Mouse (Mus musculus) heart, adult 2 months (tissue): ENCODE data around the gene Olfr91. TPM values are rescaled to one million over a fixed set of nuclear protein-coding genes. Genes with fewer than 3 reads are reported as not detected.

Source experiments
- DNase-seq, 2 experiments: peaks; one replicate each; pipeline ENCODE4 v3.0.0; 2021
- H3K27ac ChIP-seq: fragments of 200-600 bp; 2 replicates; pipeline ENCODE4 v1.8.1; 2022
- H3K27me3 ChIP-seq: fragments of 200-500 bp; 2 replicates; pipeline ENCODE4 v1.6.1; 2012; ENCODE audit warnings: mild to moderate bottlenecking, low read length, inconsistent platforms, mixed read lengths; ENCODE audit not compliant: control insufficient read depth, insufficient read depth
- H3K36me3 ChIP-seq: fragments of 200-500 bp; 2 replicates; pipeline ENCODE4 v1.6.1; 2012; ENCODE audit warnings: low read length, inconsistent platforms; ENCODE audit not compliant: control insufficient read depth, insufficient read depth
- H3K4me1 ChIP-seq: fragments of 200-500 bp; 2 replicates; pipeline ENCODE4 v1.6.1; 2011; ENCODE audit warnings: low read length; ENCODE audit not compliant: control insufficient read depth, insufficient read depth
- H3K4me3 ChIP-seq: fragments of 200-600 bp; 2 replicates; pipeline ENCODE4 v1.8.1; 2022
- H3K79me2 ChIP-seq: fragments of 200-500 bp; replicated peaks from 2 replicates; pipeline ENCODE4 v1.6.1; 2012; ENCODE audit warnings: mild to moderate bottlenecking, inconsistent platforms, low read length, moderate library complexity, mixed read lengths; ENCODE audit not compliant: control insufficient read depth, insufficient read depth
- H3K9ac ChIP-seq: fragments of 200-500 bp; 2 replicates; pipeline ENCODE4 v1.6.1; 2012; ENCODE audit warnings: low read depth, mild to moderate bottlenecking, control low read depth, inconsistent platforms, low read length, mixed read lengths
- CTCF ChIP-seq: fragments of 200-600 bp; IDR thresholded peaks from 2 replicates; pipeline ENCODE4 v1.8.1; 2022; ENCODE audit warnings: antibody characterized with exemption, mild to moderate bottlenecking, moderate library complexity
- EP300 ChIP-seq: fragments of 200-500 bp; IDR thresholded peaks from 2 replicates; pipeline ENCODE4 v1.6.1; 2011; ENCODE audit warnings: low read depth, low read length, control low read depth; ENCODE audit not compliant: insufficient read depth
- POLR2A ChIP-seq: fragments of 200-500 bp; IDR thresholded peaks from 2 replicates; pipeline ENCODE4 v1.6.1; 2011; ENCODE audit warnings: mild to moderate bottlenecking, low read depth, low read length, control low read depth; ENCODE audit not compliant: insufficient read depth
- WGBS: fragments of 180-500 bp; shearing (Covaris S2); methylation state at CpG from one replicate; pipeline ENCODE4 v1.1.7; 2018; 5-methylcytosine and 5-hydroxymethylcytosine counted together
- intact Hi-C: fragments of 180-260 bp; cut with DNase I; formaldehyde crosslinking; loops from one replicate; pipeline ENCODE4 v1.15.1; 2025
- polyA plus RNA-seq: library from polyadenylated mRNA; depleted of rRNA; stranded (reverse); fragments of >200 nt; gene quantifications from 2 replicates; pipeline ENCODE4 v1.2.3, GENCODE M21; 2012
- total RNA-seq, 2 experiments: library from RNA; stranded (reverse); gene quantifications; 2 replicates each; pipeline ENCODE4 v1.2.3; 2021

Gene Olfr91
- total and polyA plus RNA-seq, 3 experiments: not detected

- Histone ChIP-seq H3K4me3 (no peak overlapping the region), H3K27ac (no peak overlapping the region), H3K36me3 (no peaks in the 10 kb centered on the region), H3K4me1 (no peaks in the 10 kb centered on the region), H3K79me2 (no peaks in the 10 kb centered on the region), H3K27me3 (no peaks in the 10 kb centered on the region), H3K9ac (no peak overlapping the region)
- no peak for DNase-seq
- TF ChIP-seq POLR2A: no peak
- no peak for TF ChIP-seq CTCF
- no peak for TF ChIP-seq EP300
- 62% methylated on average over 2 of the region's 2 CpGs for WGBS
- intact Hi-C loops: no loop called here
These were observed 22.3 kb downstream of the Olfr91 start for GRCm38 (mm10) chr17:37075766-37076165.

- DNase-seq: no peak
- no peak for TF ChIP-seq EP300
- no peak for TF ChIP-seq CTCF
- no peak for TF ChIP-seq POLR2A
- H3K4me3 ChIP-seq: no peak overlapping the region
- intact Hi-C loops: no loop called here
- H3K4me1 ChIP-seq: no peaks in the 10 kb centered on the region
- 86% methylated on average over 6 of the region's 6 CpGs for WGBS
- no peaks in the 10 kb centered on the region for H3K36me3 ChIP-seq
- H3K79me2 ChIP-seq: no peaks in the 10 kb centered on the region
- no peak overlapping the region for H3K9ac ChIP-seq
- H3K27ac ChIP-seq: no peak overlapping the region
- H3K27me3 ChIP-seq: no peaks in the 10 kb centered on the region
These were observed 22.9 kb downstream of the Olfr91 start for GRCm38 (mm10) chr17:37075181-37075580.

GRCm38 (mm10) chr17:37072730-37073276, 25.3 kb downstream of the Olfr91 start:
- no peak for DNase-seq
- WGBS: 63% methylated on average over 11 of the region's 11 CpGs
- Histone ChIP-seq H3K9ac (no peak overlapping the region), H3K27me3 (no peaks in the 10 kb centered on the region), H3K79me2 (no peaks in the 10 kb centered on the region), H3K4me1 (no peaks in the 10 kb centered on the region), H3K4me3 (no peak overlapping the region), H3K36me3 (no peaks in the 10 kb centered on the region), H3K27ac (no peak overlapping the region)
- intact Hi-C loops: no loop called here
- TF ChIP-seq CTCF: no peak
- no peak for TF ChIP-seq POLR2A
- TF ChIP-seq EP300: no peak

- TF ChIP-seq POLR2A: no peak
- TF ChIP-seq EP300: no peak
- no peak for TF ChIP-seq CTCF
- H3K4me1 ChIP-seq: no peaks in the 10 kb centered on the region
- 82% methylated on average over 12 of the region's 12 CpGs for WGBS
- intact Hi-C loops: no loop called here
- H3K9ac ChIP-seq: no peak overlapping the region
- H3K27ac ChIP-seq: no peak overlapping the region
- no peaks in the 10 kb centered on the region for H3K36me3 ChIP-seq
- no peaks in the 10 kb centered on the region for H3K79me2 ChIP-seq
- H3K4me3 ChIP-seq: no peak overlapping the region
- no peak for DNase-seq
- no peaks in the 10 kb centered on the region for H3K27me3 ChIP-seq
These were observed 25.9 kb downstream of the Olfr91 start for GRCm38 (mm10) chr17:37072080-37072729.

GRCm38 (mm10) chr17:37070121-37070520, 28.0 kb downstream of the Olfr91 start:
- 78% methylated on average over 8 of the region's 8 CpGs for WGBS
- TF ChIP-seq EP300: no peak
- TF ChIP-seq POLR2A: no peak
- TF ChIP-seq CTCF: no peak

GRCm38 (mm10) chr17:37067861-37068260, 30.2 kb downstream of the Olfr91 start:
- 85% methylated on average over 1 of the region's 1 CpGs for WGBS
- intact Hi-C loops: no loop called here
- TF ChIP-seq EP300: no peak
- TF ChIP-seq POLR2A: no peak
- TF ChIP-seq CTCF: no peak

More at GRCm38 (mm10) chr17:37070121-37070520, 28.0 kb downstream of the Olfr91 start:
- DNase-seq: no peak
- Histone ChIP-seq H3K27me3 (no peaks in the 10 kb centered on the region), H3K27ac (no peak overlapping the region), H3K4me1 (no peaks in the 10 kb centered on the region), H3K79me2 (no peaks in the 10 kb centered on the region), H3K36me3 (no peaks in the 10 kb centered on the region), H3K4me3 (no peak overlapping the region), H3K9ac (no peak overlapping the region)
- intact Hi-C loops: no loop called here

More at GRCm38 (mm10) chr17:37067861-37068260, 30.2 kb downstream of the Olfr91 start:
- no peak overlapping the region for H3K9ac ChIP-seq
- H3K27ac ChIP-seq: no peak overlapping the region
- H3K4me3 ChIP-seq: no peak overlapping the region
- no peaks in the 10 kb centered on the region for H3K27me3 ChIP-seq
- H3K36me3 ChIP-seq: no peaks in the 10 kb centered on the region
- H3K79me2 ChIP-seq: no peaks in the 10 kb centered on the region
- DNase-seq: no peak
- H3K4me1 ChIP-seq: no peaks in the 10 kb centered on the region
